Mouse (Mus musculus) cerebellum, postnatal 10 days (tissue): ENCODE measurements around the gene Hemk1.

ENCODE experiments used
- DNase-seq, 2 experiments: peaks; one replicate each; pipeline ENCODE4 v3.0.0; 2021; ENCODE audit warnings: mixed read lengths in 2 of 2

Hemk1 gene

DNA sequence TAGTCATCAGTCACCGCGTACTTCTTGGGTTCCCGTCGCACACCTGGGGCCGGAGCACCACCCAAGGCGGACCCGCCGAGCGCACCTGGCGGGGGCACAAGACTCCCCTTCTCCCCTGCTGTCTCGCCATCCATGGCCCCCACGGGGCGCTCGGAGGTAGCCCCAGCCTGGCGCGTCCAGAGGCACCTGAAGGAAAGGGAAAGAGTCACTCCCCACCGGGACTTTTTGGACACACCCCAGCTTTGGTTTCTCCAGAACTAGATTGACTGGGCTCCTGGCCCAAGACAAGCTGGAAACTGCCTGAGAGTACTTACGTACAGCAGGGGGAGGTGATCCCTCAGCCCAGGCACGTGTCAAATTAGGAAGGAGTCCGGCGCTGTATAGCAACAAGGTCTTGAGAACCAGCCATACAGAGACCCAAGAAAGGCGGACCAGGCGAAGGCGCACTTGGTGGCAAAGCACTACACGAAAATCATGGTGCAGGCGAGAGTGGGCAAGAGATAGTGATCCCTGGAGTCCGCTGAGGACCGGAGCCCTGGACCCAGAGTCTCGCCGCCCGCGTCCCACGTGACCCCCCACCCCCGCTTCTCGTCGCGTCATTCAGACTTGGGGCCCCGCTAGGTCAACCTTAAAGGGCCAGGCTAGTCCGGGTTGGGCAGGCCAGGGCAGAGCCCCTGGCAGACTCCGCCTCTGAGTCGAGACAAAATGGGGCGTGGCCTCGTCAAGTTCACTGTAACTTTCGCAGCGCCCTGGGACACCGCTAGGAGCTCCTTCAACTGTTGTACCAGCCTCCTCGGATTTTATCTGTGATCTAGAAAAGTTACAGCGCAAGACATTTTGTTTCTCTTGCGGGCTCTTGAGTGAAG, 48.7 kb downstream of the Hemk1 start, which contains the start of gene Mapkapk3:
Mapkapk3 (minus strand) TSS at position 667 of the 866 bp plus-strand sequence.
- peak; percentile 45 to 67 for DNase-seq

DNA sequence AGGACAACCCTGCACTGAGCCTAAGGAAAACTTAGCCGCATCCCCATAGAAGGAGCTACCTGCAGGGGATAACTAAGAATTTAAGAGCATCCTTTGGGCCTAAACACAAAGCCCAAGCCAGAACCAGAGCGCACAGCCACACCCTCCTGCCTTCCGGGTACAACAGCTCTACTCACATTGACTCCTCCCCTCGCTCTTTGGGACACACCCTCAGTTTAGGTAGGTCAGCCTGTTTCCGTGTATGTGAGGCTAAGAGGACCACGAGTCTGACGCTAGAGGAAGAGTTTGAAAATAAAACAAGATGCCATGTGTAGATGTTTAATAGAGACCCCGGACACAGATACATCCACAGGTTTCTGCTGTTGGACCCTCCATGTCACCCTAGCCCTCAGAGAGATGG, 49.4 kb downstream of the Hemk1 start:
- no peak for DNase-seq

DNA sequence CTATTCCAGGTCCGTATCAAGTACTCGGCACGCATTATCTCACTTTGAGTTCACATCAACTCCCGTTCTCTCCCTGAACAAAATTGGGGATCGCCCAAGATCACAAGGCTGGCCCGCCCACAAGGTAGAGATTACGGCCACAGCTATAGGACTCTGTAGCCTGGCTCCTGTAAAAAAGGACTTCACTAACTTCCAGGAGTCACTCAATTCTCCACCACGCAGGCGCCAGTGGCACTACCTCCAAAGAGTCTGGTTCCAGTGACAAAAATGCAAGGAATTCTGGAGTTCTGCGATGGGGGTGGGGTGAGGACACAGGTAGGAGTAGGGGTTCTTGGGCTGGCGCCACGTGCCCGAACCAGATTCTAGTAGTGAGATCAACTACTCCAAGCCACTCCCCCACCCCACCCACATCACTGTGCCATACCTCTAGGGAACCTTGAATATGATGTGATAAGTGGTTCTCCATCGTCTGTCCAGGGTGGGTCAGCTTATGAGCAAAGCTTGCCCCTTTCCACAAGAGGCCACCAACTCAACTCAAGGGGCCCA, 50.0 kb downstream of the Hemk1 start:
- DNase-seq, result no peak

DNA sequence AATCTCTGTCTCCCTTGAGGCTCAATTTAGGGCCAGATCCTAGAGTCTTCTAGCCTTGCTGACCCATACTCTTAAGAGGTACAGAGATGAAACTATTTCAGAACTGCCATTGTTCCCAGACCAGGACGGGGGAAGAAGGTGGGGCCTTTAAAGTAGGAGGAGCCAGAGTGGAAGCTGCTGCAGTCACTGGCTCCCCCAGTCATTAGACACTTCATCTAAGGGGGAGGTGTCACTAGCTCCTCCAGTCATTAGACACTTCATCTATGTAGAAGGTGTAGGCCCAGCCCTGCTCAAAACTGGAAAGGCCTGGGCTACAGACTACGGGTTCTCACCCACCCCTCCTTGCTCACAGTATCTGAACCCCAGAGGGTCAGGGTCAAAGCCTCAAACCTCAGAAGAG, 50.9 kb downstream of the Hemk1 start:
- DNase-seq, result no peak

DNA sequence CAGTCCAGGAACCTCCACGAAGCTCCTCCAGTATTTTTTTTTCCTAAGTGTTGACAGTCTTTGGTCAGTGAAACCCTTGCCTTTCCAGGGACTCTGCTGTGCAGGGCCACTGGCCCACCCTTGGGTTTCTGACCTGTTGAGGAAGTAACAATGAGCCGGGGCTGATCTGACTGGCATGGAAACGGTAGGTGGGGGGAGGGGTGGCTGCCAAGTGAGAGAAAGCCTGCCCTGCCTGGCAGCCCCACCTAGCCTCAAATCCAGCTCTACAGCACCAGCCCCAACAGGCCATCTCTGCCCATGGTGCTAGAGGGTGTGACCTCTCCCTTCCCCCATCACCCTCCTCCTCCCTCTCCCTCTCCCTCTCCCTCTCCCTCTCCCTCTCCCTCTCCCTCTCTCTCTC, 53.1 kb downstream of the Hemk1 start:
- peak in 1 of 2 experiments; percentile 56 for DNase-seq

DNA sequence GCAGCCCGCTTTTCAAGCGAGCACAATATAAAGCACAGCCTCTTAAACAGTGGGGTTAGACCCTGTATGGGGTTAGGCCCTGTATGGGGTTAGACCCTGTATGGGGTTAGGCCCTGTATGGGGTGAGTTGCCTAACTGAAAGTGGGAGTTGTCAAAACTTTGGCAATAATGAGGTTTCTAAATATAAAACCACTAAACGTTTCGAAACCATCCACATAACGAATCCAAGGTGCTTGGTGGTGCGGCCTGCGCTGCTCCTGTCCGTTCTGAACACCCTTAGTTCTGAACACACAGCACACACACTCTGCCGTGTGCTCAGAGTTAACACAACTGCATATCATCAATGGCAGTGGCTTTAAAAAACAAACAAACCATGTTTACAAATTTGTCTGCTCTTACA, 55.2 kb downstream of the Hemk1 start:
- no peak for DNase-seq

DNA sequence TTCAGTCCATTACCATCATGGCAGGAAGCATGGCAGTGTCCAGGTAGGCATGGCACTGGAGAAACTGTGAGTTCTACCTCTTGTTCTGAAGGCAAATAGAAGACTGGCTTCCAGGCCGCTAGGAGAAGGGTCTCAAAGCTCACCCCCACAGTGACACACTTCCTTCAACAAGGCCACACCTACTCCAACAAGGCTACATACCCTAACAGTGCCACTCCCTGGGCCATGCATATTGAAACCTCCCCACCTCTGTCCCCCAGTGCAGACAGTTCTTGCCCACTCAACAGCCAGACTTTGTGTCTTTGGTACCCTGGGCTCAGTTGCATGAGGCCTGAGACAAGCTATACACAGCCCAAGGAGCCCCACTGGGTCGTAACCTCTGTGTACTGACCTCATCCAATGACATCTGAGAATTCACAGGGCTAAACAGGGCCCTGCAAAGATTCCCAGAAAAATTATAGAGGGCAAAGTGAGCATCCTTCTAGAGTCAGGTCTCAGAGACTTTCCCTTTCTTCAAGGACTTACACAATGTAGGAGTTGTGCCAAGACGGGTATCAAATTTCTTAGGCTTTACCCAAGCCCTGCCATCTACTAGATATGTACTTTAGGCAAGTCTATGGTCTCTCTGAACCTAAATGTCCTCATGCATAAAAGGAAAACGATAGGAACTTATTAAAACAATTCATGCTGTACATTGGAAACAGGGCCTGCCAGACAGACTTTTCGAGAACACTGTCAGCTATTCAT, 56.7 kb downstream of the Hemk1 start:
- no peak for DNase-seq

DNA sequence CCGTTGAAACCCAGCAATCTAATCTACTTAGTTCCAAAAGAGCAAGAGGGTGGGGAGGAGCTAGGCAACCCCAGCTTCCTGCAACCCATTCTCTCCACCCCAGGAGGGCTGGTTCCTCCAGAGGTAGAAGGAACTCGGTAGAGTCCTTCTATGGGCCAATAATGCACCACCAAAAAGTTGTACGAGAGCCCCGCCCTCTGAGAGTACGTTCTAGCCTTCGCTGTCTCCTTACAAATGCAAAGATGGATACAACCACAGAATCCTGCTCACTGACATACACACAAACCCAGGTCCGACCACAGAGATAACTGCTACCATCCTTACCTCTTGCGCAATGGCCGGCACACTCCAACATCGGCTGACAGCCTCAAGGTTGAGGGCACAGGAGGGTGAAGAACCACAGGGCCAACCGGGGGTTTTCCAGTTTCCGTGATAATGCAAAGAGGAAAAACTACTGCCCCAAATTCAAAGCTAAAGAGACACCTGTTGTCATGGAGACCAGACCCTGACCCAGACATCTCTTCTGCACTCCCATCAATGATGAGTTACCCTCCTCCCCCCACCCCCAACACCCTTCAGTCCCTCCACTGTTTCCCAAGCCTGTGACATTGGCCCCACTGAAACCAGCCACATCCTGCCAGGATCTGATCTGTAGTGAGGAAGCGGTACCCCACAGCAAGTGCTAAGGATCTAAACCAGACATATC, 57.7 kb downstream of the Hemk1 start:
- DNase-seq, result no peak

DNA sequence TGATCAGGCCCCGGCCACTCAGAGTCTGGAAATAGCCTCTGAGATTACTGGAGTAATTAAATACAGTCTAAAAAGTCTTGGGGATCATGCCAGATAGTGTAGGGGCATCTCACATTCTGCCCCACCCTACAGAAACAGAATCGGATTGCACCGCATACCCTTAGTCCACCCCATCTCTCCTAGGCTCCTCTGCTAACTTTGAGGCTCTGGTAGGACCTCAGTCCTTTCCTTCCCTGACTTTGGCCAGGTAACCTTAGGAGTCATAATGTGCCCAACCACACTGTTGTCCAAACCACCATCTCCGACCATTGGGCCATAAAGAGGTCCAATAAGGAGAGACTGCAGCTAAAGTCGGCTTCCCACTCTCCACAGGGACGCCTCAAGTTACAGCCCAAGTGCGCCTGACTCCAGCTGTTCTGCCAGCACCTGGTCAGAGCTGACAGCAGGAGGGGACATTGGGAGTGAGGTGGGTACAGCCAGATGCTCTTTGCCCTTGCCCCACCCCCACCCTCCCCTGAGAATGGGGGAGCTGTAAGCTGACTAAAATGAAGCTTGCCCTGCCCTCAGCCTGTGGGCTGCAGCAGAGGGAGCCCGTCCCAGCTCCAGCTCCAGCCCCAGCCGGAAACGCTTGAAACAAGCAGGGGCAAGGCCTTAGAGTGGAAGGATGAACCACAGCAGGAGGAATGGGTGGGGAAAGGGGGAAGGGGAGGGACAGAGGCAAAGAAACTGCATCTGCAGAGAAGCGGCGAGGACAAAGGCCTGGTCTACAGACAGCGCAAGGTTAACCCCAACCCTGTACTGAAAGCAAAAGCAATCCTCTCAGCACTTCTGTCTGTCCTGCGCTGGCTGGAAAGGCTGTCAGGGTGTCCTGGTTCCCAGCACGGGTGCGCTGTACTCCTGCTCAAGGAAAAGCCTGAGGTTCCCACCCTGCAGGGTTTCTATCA, 58.5 kb downstream of the Hemk1 start:
- no peak for DNase-seq

DNA sequence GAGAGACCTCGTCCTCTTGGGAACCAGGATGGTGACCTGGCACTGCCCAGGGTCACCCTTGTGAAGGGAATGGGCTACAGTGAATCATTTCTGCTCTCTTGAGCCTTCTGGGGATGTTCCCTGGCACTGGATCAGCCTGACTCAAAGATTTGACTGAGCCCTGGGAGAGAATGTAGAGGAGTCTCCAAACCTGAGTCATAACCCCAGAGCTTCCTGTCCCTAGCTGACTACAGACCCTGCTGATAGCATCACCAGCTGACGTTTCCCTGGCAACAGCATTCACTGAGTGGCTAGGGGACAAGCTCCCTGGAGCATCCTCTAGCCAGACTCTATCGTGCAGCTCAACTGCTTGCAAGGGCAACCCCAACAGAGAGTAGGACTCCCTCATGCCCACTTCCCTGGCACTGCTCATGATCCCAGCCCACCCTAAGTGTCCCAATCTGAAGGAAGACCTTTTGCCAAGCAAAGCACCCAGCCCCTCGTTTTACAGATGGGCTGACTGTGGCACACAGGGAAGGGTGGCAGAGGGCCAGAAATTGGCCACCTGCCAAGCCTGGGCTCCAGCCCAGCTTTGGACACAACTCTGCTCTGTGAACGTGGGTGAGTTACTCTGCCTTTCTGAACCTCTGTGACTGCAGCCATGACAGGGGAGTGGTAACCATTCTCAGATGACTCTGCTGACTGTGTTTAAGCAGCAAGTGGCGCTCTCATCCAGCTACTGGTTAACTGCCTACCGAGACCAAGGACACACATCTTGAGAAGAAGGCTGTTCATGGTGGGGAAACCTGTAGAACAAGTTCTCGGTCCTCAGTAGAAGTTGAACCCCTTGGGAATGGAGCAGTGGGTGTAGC, 59.4 kb downstream of the Hemk1 start:
- DNase-seq, result peak; percentile 84 to 90

DNA sequence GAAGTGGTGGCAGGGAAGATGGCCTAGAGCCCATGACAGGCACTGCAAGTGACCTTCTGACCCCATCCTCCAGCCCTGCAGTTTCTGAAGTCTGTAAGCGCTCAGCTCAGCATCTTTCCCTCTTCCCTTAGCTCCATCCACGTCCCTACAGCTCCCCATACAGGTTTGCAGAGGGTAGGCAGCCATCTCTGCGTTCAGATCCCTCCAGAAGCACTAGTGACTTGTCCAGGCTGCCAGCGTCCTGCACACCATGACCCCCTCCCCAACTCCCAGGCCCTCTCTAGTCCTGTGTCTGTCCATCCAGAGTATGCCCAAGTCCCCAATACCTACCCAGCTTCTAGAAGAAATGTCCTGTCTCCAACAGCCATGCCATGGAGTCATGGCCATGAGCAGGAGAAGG, 60.0 kb downstream of the Hemk1 start:
- DNase-seq, result peak; percentile 64 to 65

DNA sequence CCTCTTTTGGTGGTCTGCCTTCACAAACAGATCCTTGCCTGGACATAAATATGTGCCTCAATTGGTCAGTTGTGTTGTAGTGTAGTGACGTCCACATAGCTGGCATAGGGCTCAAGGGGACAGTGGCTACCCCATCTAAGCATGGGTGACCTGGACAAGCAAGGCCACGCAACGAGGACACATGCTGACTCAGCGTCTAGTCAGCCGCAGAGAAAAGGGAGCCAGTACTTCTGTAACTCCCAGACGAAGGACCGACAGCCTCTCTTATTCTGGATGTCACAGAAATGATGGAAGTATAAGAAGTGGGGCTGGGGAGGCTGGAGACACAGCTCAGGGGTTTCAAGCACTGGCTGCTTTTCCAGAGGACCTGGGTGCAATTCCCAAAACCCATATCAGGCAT, 60.5 kb downstream of the Hemk1 start:
- no peak for DNase-seq
